Mouse (Mus musculus): ENCODE results near the gene Slc9b2.

Slc9b2 gene

DNA sequence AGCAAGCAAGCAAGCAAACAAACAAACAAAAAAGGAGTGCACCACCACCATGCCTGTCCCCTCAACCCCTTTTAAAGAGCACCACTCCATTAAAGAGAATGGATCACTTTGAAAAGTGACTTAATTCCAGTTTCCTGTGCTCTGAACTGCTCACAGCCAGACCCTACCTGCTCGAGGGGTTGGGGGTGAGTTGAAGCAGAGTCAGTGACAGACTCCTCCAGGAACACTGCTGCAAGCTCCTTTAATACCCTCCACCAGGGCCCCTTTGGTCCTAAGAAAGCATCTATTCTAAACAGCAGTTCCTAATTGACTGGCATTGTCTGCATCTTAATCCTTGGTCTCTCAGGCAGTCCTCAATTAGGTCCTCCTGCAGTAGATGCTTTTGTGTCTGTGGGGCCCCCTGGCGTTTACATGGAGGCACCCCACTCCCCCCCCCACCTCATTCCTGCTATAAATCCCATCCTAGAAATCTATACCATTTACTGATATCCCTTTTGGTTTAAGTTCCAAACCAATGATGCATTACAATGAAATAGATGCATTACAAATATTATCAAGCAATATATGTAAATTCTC is 5.5 kb downstream of the Slc9b2 start:
- DNase-seq (ENCODE audit: low read depth, low spot score): no peak

DNA sequence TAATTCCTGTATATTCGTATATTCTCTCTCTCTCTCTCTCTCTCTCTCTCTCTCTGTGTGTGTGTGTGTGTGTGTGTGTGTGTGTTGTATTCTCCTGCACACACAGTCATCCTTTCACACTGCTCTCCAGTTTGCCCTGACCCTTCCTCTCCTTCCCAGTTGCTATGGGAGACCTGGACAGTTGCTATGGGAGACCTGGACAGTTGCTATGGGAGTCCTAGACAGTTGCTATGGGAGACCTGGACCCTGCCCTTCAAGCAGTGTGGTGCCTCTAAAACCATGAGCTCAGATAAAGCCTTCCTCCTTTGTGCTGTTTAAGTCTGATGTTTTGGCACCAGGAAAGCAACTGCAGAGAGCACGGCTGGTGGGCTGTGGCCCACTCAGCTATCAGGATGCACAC is 6.2 kb downstream of the Slc9b2 start:
- no peak for DNase-seq (ENCODE audit: low read depth, low spot score)

DNA sequence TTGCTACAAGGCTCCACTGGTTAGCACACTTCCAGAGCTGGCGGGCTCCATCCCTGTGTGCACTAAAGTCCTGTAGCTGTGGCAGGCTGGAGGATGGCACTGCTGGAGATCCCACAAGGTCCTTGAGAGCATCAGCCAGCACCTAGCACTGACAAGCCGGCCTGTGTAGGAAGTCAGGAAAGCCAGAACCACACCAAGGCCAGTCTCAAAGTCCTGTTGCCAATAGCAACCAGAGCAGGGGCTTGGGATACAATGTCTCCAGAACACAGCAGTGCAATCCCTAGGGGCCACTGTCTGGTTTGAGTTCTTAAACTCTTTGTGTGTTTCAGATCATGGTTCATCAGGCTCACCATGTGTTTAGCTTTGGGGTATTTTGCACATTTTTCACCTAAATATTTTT is 7.3 kb downstream of the Slc9b2 start:
- no peak for DNase-seq (ENCODE audit: low read depth, low spot score)

DNA sequence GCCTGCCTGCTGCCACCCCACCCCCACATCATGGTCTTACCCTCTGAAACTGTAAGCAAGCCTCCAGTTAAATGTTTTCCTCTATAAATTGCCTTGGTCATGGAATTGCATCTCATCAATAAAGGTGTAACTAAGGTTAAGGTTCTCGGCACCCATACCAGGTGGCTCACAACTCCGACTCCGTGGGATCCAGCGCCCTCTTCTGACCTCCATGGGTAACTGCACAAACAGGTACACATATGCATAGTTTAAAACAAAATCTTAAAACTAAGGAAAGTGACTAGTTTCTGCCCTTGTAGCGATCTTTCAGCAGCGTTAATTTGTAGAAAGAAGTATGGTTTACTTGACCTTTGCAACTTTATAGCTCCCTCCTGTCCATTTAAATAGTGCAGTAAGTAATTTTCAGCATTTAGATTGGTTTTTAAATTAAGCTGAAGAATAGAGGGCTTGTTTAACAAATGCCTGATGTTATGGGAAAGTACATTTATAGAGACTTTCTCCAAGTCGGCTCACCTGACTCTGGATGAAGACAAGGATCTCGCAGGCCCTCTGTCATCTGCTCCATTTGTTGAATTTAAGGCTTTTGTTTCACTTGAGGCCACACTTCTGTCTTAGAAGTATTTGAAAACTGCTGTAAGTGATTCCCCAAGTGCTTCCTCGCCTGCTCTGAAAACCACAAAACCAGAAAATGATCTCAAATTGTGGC is 8.4 kb downstream of the Slc9b2 start:
- DNase-seq (ENCODE audit: low read depth, low spot score): no peak

DNA sequence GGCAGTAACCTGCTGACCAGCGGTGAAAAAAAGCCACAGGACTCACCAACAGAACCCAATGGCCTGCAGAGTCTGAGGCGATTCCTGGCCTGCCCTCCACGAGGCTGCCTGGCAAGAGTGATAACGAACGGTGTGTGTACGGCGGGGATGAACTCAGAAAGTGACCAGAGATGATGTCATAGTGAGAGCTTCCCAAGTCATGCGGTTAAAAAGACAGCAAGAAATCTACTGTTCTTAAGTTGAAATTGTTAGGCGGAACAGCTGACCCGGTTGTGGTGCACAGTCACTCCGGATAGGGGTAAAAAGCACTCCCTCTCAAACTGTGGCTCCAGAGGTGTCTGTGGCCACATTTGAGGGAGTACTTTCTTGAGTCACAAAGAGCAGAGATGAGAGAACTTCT is 10.8 kb downstream of the Slc9b2 start:
- DNase-seq (ENCODE audit: low read depth, low spot score): no peak

DNA sequence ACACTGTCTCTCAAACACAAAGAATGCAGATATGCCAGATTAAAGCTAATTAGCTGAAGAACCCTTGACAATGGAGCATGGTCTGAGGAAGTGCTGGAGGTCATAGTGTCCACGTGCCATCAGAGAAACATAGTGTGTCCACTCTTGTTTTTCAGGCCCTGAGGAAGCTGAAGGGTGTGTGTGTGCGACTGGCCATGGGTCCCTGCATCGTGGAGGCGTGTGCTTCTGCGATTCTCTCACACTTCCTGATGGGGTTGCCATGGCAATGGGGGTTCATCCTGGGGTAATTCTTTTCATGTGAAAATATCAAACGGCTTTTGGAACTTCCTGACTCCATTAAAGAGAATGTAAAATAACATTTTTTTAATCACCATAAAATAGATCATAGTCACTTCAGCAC is 16.9 kb downstream of the Slc9b2 start:
- DNase-seq (ENCODE audit: low read depth, low spot score): no peak

DNA sequence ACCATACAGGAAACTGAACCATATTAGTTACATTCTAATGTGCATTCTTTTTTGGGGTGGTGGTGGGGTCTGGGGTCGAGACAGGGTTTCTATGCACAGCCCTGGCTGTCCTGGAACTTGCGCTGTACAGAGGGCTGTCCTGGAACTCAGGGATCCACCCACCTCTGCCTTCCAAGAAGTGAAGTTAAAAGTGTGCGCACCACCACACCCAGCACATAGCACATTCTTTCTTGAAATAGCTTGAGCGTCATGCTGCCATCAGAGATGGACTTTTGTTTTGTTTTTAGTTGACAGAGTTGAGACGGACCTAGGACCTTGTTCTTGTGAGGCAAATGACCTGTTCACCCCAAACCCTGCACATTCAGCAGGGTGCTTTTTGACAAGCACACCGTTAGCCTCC is 19.7 kb downstream of the Slc9b2 start:
- DNase-seq (ENCODE audit: low read depth, low spot score): no peak

DNA sequence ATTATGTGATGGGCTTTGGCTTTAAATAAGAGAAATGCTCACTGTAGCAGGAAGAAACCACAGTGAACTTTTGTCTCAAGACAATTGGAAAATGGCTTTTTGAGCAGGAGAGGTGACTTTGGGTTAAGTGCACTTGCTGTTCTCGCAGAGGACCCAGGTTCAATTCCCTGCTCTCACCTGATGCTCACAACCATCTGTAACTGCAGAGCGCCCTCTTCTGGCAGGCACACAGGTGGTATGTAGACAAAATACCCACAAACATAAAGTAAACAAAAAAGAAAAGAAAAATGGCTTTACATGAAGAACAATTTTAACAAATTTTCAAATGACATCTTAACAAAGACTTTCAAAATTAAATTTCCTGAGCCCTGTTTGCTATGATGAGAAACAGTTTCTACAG is 20.1 kb downstream of the Slc9b2 start:
- no peak for DNase-seq (ENCODE audit: low read depth, low spot score)

DNA sequence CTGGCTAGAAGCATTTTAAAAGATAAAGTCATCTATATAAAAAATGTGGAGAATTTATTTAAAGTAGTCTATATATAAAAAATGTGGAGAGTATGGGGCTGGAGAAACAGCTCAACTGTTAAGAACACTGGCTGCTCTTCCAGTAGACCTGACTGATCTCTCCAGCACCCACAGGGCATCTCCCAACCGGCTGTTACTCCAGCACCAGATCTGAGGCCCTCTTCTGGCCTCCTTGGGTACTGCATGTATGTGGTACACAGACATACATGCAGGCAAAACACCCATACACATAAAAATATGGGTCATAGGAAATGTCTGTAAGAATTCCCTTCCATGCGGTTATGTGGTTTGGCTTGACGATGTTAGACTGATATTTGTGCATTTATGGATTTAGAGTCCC is 21.1 kb downstream of the Slc9b2 start:
- peak; percentile 24 for DNase-seq (ENCODE audit: low read depth, low spot score)

DNA sequence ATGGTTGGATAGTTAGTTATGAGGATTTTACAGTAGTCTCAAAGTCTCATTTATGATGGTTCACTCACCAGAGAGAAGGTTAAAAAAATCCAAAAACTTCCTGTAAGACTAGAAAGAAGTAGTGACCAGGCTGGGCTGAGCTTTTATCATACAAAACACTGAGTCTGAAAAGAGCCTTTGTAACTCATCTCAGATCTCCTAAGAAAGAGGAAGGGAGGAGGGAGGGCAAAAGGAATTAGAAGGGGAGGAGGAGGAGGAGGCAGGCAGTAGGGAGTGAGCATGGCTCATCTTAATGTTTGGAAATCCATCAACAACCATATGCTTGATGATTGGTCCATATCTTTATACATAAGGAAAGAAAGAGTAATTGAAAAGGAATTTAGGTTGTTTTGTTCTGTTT is 25.2 kb downstream of the Slc9b2 start:
- no peak for DNase-seq (ENCODE audit: low read depth, low spot score)

DNA sequence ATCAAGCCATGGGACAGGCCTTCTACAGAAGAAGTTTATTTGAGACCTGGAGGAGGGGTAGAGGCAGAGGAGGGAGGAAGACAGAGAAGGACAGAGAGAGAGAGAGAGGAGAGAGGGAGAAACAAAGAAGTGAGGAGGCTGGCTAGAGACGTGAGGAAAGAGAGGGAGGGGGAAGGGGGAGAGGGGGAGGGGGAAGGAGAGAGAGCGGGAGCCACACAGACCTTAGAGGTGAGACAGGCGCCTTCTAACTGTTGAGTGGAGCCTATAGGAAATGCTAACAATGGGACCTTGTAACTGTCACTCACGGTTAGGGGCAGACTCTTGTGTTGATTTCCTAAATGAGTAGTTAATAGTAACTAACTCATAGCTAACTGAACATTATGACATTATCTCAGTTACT is 26.3 kb downstream of the Slc9b2 start:
- no peak for DNase-seq (ENCODE audit: low read depth, low spot score)

DNA sequence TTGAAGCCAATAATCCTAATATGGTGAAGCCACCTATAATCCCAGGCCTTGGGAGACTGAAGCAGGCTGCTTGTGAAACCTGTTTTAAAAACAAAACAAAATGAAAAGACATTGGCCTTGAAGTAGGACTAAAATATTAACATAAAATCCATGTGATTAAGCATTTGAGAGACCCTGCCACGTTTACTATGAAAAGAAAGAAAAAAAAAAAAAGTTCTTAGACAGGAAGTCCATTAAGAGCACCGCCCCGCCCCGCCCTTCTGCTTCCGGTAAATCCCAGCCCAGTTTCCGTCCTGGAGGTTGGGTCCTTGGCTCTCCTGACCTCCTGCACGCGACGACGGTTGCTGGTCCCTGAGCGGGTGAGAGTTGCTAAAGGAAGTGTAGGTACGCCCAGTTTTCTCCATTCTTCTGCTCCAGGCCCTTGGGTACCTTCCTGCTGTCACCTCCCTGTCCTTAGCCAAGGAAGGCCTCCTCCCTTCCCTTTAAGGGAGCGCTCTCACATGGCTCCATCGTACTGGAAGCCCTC is 40.3 kb downstream of the Slc9b2 start, which contains the start of gene Slc9b1:
TSS of gene Slc9b1 (plus strand) at position 291 of the 526 bp plus-strand sequence.
- DNase-seq (ENCODE audit: low read depth, low spot score): no peak

DNA sequence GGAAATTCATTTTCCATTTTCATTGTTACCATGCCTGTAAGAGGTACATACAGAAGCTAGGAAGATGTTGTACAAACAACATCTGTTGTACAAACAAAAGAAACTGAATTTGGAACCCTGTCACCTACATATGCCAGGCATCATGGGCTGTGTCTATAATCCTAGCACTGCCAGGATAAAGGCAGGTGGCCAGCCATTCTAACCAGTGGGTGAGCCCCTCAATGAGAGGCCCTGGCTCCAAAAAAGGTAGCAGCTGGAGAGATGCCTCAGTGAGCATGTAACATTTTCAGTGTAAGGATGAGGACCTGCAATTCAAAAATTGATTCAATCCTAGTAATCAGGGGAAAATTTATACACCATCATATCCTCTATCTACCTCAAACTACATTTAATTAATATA is 41.5 kb downstream of the Slc9b2 start:
- DNase-seq (ENCODE audit: low read depth, low spot score): no peak

DNA sequence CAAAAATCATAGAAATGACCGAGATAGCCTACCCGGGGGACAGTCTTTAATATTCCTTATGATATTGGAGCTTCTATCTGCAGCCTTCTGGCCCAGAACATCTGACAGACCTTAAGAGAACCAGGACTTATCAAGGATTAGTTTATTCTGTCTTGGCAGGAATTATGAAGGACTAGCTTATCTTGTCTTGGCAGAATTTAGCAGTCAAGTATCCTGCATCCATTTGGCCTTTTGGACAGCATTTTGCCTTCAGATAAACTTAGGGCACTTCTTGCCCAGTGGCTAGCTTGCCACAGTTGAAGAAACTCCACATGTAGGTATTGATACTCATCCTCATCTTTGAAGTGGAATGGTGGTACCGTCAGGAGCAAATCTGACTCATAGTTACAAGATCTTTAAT is 44.4 kb downstream of the Slc9b2 start:
- no peak for DNase-seq (ENCODE audit: low read depth, low spot score)

DNA sequence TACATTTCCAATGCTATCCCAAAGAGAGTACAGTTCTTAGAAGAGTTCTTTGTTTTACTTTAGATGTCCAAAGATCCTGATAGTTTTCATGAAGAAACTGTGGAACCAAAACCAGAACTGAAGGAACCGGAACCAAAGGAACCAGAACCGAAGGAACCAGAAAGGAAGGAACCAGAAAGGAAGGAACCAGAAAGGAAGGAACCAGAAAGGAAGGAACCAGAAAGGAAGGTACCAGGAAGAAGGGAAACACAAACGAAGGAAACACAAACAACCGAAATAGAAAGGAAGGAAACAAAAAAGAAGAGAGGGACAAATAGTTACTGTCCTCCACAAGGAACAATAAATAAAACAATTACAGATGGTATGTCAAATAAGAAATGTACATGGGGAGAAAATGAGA is 49.9 kb downstream of the Slc9b2 start:
- no peak for DNase-seq (ENCODE audit: low read depth, low spot score)

DNA sequence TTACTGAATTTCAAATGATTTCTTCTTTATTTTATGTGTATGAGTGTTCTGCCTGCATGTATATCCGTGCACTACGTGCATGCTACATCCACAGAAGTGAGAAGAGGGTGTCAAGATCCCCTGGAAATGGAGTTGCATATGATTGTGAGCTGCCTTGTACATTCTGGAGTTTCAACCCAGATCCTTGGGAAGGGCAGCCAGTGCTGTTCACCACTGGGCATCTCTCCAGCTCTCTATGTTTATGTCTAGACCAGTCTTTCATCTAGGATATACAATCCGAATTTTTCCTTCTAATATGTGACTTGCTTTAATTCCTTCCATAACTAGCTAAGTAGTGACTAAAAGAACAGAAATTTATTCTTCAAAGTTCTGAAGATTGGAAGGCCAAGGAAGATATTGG is 68.3 kb downstream of the Slc9b2 start:
- DNase-seq (ENCODE audit: low read depth, low spot score): no peak

DNA sequence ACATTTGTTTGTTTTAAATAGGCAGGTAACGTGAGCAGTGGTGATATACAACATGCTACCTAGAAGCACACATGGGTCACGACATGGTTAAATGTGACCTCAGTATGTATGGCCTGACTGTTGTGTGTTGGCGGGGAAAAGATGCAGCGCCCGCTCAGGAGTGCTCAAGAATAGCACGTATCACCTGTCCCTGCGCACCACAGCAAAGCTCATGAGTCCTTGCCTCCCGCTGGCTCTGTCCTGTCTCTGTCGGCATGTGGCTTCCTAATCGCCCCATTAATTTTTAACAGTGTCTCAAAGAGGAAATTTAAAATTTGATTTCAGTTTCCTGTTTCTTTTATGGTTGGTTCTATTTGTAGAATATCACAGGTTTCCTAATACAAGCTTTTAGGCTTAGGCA is 69.9 kb downstream of the Slc9b2 start:
- DNase-seq (ENCODE audit: low read depth, low spot score): no peak

DNA sequence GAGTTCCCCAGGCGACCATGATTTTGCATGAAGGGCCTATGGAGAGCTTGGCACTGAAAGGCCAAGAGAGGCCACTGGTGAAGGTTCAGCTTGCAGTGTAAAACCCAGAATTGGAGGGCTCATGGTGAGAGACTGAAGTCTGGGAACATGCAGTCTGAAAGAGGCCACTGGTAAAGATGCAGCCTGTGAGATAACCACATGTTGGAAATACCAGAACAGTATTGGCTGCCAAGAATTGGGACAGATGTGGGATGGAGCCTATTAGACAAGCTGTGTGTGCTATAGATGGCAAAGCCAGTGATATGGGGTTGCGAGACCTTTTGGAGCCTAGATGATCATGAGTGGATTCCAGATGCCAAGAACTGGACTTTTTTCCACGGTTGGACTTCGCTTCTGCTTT is 72.4 kb downstream of the Slc9b2 start:
- DNase-seq (ENCODE audit: low read depth, low spot score): no peak

DNA sequence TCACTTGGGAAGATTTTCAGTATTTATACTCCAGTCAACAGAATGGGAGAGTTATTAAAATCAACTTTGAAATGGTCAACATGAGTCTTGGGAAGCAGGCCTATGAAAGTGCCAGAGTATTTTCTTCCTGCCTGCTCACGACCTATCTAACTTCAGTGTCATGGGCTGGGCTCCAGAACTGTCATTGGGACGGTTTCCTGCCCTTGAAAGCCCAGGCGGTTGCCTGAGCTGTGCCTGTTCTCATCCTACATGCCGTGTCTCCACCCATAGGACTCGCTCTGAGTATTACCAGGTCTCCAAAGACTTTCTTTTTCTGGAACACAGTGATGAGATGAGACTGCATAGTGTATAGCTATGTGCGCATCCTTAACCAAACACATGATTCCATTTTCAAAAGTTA is 85.7 kb downstream of the Slc9b2 start:
- DNase-seq (ENCODE audit: low read depth, low spot score): no peak

All from retina, postnatal 7 days (tissue).